Mouse (Mus musculus): Measurements from ENCODE around the gene Cnksr3.
A peak's percentile ranks its signal among the peaks of the same experiment; 100 is the strongest.

Gene Cnksr3

GRCm38 (mm10) chr10:7195927-7196326 is 16.1 kb downstream of the Cnksr3 start:
- DNase-seq: no peak

GRCm38 (mm10) chr10:7191721-7192413 is 20.2 kb downstream of the Cnksr3 start:
- no peak for DNase-seq

DNA sequence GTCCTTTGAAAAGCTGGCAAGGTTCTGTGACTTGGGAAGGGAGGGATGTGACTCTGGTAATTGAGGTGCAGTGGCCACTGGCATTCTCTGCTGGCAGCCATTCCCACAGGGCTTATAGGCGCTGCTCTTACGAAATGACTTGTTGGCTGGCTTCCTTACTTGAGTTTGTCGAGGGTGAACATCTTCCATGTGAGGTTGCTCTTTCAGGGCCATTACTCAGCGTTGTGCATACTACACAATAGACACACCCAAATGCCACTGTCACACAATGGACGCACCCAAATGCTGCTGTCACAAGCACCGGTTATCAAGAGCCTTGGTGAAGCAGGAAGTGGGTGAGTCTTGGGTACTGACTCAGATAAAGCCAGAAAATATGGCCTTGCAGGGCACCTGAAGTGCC is 22.8 kb downstream of the Cnksr3 start:
- DNase-seq: no peak

GRCm38 (mm10) chr10:7187881-7188280 is 24.2 kb downstream of the Cnksr3 start:
- DNase-seq: no peak

DNA sequence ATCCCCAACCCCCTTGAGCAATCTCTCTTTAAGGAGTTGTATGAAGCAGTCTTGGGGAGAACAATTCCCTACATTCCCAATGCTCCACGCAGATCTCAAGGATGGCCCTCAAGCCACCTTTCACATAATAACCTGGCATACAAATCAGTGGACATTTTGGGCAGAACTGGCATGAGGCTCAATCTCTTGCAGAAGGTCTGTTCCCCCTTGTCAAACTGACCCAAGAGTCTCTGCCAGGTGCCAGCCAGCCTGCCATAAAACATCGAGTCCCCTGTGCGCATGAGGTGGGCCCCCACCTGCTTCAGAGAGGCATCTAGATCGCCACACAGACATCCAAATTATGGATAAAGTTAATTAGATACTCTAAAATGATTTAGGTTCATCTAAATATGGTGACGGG is 25.0 kb downstream of the Cnksr3 start:
- peak; percentile 47 to 56 for DNase-seq

DNA sequence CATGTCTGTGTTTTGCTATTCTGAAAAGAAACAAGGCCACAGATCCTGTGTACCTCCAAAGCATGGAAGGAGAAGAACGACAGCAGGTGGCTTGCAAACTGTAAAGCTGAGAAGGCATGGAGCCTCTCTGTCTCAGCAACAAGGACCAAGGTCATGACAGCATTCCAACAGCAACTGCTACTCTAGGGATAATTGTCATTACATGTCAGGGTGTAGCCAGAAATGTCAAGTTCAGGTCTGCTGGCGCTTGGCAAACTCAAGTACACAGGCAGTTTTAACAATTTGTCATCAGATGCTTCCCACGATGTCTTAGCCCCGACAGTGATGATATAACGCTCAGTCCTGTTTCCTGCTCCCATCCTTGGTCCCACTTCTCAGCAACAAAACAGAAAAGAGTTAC is 26.0 kb downstream of the Cnksr3 start:
- DNase-seq: no peak

GRCm38 (mm10) chr10:7183171-7183631 is 28.8 kb downstream of the Cnksr3 start:
- DNase-seq: no peak

GRCm38 (mm10) chr10:7182555-7183170 is 29.4 kb downstream of the Cnksr3 start:
- DNase-seq: peak; percentile 58 to 68

- DNase-seq: no peak
These were observed 31.7 kb downstream of the Cnksr3 start for GRCm38 (mm10) chr10:7180296-7180695.

- DNase-seq: no peak
These were observed 33.5 kb downstream of the Cnksr3 start for GRCm38 (mm10) chr10:7178571-7178970.

GRCm38 (mm10) chr10:7176205-7176910 is 35.7 kb downstream of the Cnksr3 start:
- DNase-seq: no peak

DNA sequence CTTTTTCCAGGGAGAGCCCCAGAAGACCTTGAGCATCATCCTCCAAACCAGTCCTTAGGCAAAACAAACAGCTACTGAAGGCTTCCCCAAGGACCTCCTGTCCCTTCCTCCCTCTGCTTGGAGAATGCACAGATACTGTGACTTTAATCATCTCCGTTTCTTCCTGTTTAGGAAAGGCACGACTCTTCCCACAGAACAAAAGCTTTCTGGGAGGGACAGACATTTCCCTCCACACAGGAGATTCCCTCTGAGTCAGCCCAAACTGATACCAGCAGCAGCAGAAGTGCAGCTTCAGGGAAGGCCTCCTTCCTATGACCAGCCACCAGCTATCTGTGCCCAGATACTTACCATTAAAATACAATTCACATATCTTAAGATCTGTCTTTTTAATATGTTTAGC is 37.6 kb downstream of the Cnksr3 start:
- DNase-seq: no peak

DNA sequence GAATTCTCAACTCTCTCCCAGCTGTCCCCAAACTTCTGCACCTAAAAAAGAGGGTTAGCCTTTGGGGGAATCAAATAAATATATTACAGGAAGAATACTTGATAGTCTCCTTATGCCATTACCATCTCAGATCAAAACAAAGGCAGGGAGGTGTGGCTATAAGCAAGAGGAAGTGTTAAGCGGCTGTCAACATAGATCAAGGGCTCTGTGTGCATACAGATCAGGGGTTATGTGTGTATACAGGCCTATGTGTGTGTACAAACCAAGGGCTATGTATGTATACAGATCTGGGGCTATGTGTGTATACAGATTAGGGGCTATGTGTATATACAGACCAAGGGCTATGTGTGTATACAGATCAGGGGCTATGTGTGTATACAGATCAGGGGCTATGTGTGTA is 38.9 kb downstream of the Cnksr3 start:
- DNase-seq: no peak

GRCm38 (mm10) chr10:7170434-7170833 is 41.6 kb downstream of the Cnksr3 start:
- DNase-seq: no peak

GRCm38 (mm10) chr10:7163031-7163430 is 49.0 kb downstream of the Cnksr3 start:
- no peak for DNase-seq

- DNase-seq: peak; percentile 59 to 66
These were observed 53.0 kb downstream of the Cnksr3 start for GRCm38 (mm10) chr10:7159061-7159511.

DNA sequence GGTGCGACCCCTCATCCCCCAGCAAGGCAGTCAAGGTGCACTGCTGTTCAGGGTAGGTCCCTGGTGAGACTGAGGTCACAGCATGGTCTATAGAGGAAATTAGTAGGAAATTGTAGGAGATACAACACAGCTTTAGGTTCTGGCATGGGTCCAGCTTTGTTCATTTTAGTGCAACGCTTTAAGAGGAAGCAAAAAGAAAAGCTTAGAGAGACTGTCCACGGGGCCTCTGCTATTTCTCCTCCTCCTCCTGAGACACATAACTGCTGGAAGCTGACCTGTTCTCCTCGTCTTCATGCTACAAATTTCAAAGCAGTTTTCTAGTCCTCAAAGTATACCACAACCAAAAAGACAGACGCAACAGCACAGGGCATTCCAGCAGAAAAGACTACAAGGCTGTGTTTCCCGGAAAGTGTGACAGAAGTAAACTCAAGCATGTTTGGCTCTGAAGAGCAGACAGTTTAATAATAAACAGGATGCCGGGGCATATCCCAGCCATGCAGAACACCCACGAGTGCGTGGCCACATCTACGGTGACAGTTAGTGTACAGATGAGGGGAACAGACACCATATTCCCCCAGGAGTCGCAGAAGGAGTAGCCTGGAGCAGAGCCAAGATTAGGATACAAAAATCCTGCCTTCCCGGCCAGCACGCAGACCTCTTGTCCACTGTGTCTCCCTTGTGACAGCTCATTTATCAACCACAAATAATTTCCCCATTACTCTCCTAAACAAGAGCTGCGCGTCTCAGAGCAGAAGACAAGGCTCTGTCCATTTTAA is 53.6 kb downstream of the Cnksr3 start:
- DNase-seq: peak; percentile 63 to 72

DNA sequence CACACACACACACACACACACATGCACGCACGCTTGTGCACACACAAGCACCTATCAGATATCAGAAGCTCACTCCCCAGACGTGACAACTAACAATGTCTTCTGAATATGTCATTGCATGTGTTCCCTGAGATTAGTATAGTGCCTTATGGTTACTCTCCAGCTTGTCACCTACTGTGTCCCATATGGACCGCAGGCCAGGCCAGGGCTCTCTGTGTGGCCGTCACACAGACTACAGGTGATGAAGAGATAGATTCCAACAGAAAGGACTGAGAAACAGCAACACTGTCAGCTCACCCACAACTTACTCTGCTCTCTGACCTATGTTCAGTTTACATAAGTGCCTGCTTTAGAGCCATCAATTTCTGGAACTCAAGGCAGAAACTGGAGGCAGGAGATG is 57.2 kb downstream of the Cnksr3 start:
- DNase-seq: peak in 1 of 2 experiments; percentile 36

DNA sequence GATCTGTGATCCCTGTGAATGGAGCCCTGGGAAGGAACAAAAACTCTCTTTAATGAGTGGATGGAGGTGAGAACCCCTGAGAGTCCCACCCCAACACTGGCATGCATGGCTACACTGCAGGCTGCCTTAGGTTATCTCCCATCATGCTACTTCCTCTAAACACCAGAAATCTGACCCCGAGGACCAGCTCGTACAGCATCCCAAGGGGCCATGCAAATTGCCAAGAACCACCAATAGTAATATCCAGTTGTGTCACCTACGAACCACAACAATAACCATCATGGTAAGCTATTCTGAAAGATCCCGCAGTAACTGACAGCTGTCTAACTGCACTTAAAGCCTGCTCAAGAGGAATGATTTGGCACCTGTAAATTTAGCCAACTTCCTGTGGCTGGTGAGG is 59.1 kb downstream of the Cnksr3 start:
- no peak for DNase-seq

DNA sequence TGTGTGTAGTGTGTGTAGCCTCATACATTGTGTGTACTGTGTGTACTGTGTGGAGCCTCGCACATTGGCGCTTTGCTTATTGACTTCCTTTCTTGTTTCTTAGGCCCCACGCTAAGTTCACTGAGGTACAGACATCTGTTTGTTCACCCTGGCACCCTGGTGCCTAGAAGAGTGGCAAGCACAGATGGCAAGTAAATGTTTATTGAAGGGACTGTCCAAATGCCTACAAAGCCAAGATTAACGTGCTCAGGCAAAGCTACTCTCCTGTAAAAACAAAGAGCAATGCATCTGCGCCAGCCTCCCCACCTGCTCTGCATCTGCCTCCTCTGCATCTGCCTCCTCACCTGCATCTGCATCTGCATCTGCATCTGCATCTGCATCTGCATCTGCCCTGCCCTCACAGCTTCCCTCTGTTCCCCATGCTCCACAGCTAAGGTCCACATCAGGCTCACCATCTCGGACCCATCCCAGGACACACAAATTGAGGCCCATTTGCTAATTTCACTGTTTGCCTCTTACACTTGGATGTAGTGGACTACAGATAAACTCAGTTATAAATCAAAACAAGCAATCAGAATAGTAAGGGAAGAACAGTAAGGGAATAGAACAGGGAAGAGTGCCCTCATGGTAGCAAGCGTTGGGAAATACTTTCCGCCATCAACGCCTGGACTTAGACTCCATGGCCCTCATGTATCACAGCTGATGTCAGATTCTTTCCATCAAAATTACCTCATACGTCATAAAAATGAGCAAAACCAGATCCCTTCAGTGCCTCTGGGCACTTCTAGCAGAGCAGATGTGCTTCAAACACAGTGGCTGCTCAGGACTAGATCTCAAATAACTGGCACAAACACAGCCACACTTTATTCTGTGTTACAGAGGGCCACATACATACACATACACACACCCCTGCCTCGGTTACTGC is 62.1 kb downstream of the Cnksr3 start:
- DNase-seq: peak in 1 of 2 experiments; percentile 43

GRCm38 (mm10) chr10:7145614-7146013 is 66.4 kb downstream of the Cnksr3 start:
- DNase-seq: peak; percentile 38 to 47

Measured in cerebellum, postnatal 10 days (tissue).